Mouse (Mus musculus) heart, adult 2 months (tissue): ENCODE data around the gene Rtcb.

Experiments used
- CTCF ChIP-seq: fragments of 200-600 bp; IDR thresholded peaks from 2 replicates; pipeline ENCODE4 v1.8.1; 2022; ENCODE audit warnings: antibody characterized with exemption, mild to moderate bottlenecking, moderate library complexity
- EP300 ChIP-seq: fragments of 200-500 bp; IDR thresholded peaks from 2 replicates; pipeline ENCODE4 v1.6.1; 2011; ENCODE audit warnings: low read depth, low read length, control low read depth; ENCODE audit not compliant: insufficient read depth
- POLR2A ChIP-seq: fragments of 200-500 bp; IDR thresholded peaks from 2 replicates; pipeline ENCODE4 v1.6.1; 2011; ENCODE audit warnings: mild to moderate bottlenecking, low read depth, low read length, control low read depth; ENCODE audit not compliant: insufficient read depth

- no peak for TF ChIP-seq CTCF
- no peak for TF ChIP-seq EP300
- no peak for TF ChIP-seq POLR2A
Measured at GRCm38 (mm10) chr10:85929208-85929591, 28.4 kb downstream of the Rtcb start.
